Mouse (Mus musculus) C2C12 (cell line): ENCODE data around the gene Stmn3.

ENCODE experiments used
- CTCF ChIP-seq: IDR thresholded peaks from one replicate; pipeline ENCODE4 v1.5.1; 2011; ENCODE audit not compliant: control insufficient read depth, insufficient read depth, insufficient read length
- MAX ChIP-seq: IDR thresholded peaks from one replicate; pipeline ENCODE4 v1.6.1; 2011; ENCODE audit warnings: mild to moderate bottlenecking, control low read depth

DNA sequence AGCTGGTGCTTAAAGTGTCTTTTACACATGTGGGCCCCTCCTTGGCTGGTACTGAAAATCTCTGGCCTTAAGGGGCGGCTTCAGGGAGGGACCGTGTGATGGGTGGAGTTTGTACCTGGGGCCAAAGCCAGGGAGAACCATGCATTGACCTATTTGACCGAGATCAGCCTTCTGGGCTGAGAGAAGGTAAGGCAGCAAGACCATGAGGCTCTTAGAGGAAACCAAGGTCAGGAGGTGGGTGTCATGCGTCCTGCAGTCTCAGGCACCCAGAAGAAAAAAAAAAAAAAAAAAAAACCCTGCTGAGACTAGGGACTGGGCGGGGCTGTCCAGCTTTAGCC lies 1.3 kb downstream of the Stmn3 start:
- TF ChIP-seq CTCF (no peak), MAX (no peak)
